Mouse (Mus musculus): ENCODE results near the gene Acat3. TPM values are rescaled to one million over a fixed set of nuclear protein-coding genes. Genes with fewer than 3 reads are reported as not detected.

The Acat3 gene
- total and polyA plus RNA-seq, 3 experiments = 0.77 to 12.7 (median 1.4) TPM

DNA sequence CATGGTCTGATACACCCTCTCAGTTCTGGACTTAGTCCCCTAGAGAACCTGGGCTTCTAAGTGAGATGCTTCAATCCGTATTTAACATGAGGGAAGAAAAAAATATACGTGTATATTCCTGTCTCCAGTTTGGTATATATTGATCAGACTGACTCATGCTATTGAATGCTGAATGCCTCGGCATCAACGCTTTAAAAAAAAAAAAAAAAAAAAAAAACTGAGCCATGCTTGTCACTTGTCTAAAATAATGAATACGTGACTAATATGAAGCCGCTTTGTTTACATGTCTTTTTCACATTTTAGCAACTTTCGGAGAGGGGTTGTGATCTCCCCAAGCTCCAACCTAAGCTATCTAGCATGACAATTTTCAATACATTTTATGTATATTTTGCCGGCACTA lies 30.0 kb downstream of the Acat3 start:
- H3K27ac ChIP-seq (ENCODE audit: insufficient read depth, low read depth) = no peak overlapping the region
- H3K9me3 ChIP-seq (replicated peaks; ENCODE audit: low read length) = no peaks in the 10 kb centered on the region
- no peak overlapping the region for H3K4me3 ChIP-seq (replicated peaks in 1 of 3; ENCODE audit: low read depth in 2 of 3, low read length in 2 of 3, poor library complexity in 1 of 3)
- TF ChIP-seq UBTF (IDR thresholded peaks at IDR 0.05; ENCODE audit: low read depth, low read length) (no peak), RCOR1 (conservative IDR thresholded peaks at IDR 0.05; ENCODE audit: low read depth, low read length) (no peak), MXI1 (IDR thresholded peaks at IDR 0.05; ENCODE audit: low read depth, low read length) (no peak), ZNF384 (IDR thresholded peaks at IDR 0.05; ENCODE audit: low read depth, low read length) (peak; percentile 34; the same call in 1 of the 2 replicates)
- no peak for DNase-seq (ENCODE audit: extremely low read depth)
- no peaks in the 10 kb centered on the region for H3K27me3 ChIP-seq (replicated peaks)
- H3K4me2 ChIP-seq (ENCODE audit: insufficient read depth, low read depth, poor library complexity, severe bottlenecking) = no peak overlapping the region
- peaks cover 0 to 21% of the 10 kb centered on the region in 2 experiments; a peak in 2 of 4 replicates for H3K4me1 ChIP-seq (ENCODE audit: control insufficient read depth in 1 of 2, insufficient read depth in 2 of 2)
- peaks cover 24% of the 10 kb centered on the region for H3K79me2 ChIP-seq (replicated peaks; ENCODE audit: control insufficient read depth, extremely low read depth, insufficient read depth, poor library complexity, severe bottlenecking)
- in situ Hi-C loops (cut with MboI; ENCODE audit: low pct_ligation_motif_present, low pct_unique_long_range_greater_than_20kb, low sequenced_read_pairs) (no loop called here), dilution Hi-C loops (cut with MboI; ENCODE audit: extremely low pct_ligation_motif_present, extremely low pct_unique_long_range_greater_than_20kb, low sequenced_read_pairs) (no loop called here)
- peaks cover 30 to 59% of the 10 kb centered on the region in 2 experiments for H3K36me3 ChIP-seq (replicated peaks in 1 of 2; ENCODE audit: control insufficient read depth in 1 of 2, insufficient read depth in 1 of 2, low read length in 1 of 2)
- H3K9ac ChIP-seq (ENCODE audit: insufficient read depth, low read depth) = no peak overlapping the region

GRCm38 (mm10) chr17:12909361-12910280 lies 30.8 kb downstream of the Acat3 start, which contains the start of gene Pnldc1:
Gene Pnldc1, minus strand, starts transcription at chr17:12910230.
- no peaks in the 10 kb centered on the region for H3K27me3 ChIP-seq (replicated peaks)
- no peak within 1 kb of the TSS for H3K9ac ChIP-seq (ENCODE audit: insufficient read depth, low read depth)
- no peak within 1 kb of the TSS for H3K4me2 ChIP-seq (ENCODE audit: insufficient read depth, low read depth, poor library complexity, severe bottlenecking)
- in situ Hi-C loops (cut with MboI; ENCODE audit: low pct_ligation_motif_present, low pct_unique_long_range_greater_than_20kb, low sequenced_read_pairs) = no loop called here
- peaks cover 0 to 22% of the 10 kb centered on the region in 2 experiments; a peak in 2 of 4 replicates for H3K4me1 ChIP-seq (ENCODE audit: control insufficient read depth in 1 of 2, insufficient read depth in 2 of 2)
- H3K79me2 ChIP-seq (replicated peaks; ENCODE audit: control insufficient read depth, extremely low read depth, insufficient read depth, poor library complexity, severe bottlenecking) = peaks cover 16% of the 10 kb centered on the region
- no peak for TF ChIP-seq CTCF (conservative IDR thresholded peaks at IDR 0.05 in 1 of 2, IDR thresholded peaks at IDR 0.05 in 1 of 2; ENCODE audit: low read depth in 2 of 2, low read length in 2 of 2)
- TF ChIP-seq HCFC1 (IDR thresholded peaks at IDR 0.05; ENCODE audit: low read depth, low read length) = no peak
- no peak for TF ChIP-seq EP300 (IDR thresholded peaks at IDR 0.05; ENCODE audit: low read length)
- TF ChIP-seq NRF1 (IDR thresholded peaks at IDR 0.05; ENCODE audit: low read depth, low read length) = no peak
- TF ChIP-seq TBP (conservative IDR thresholded peaks at IDR 0.05; ENCODE audit: low read depth, low read length) = no peak
- TF ChIP-seq ELF1 (IDR thresholded peaks at IDR 0.05; ENCODE audit: low read depth, low read length) = no peak
- no peak for TF ChIP-seq RCOR1 (conservative IDR thresholded peaks at IDR 0.05; ENCODE audit: low read depth, low read length)
- TF ChIP-seq SMC3 (IDR thresholded peaks at IDR 0.05; ENCODE audit: low read depth, low read length) = no peak
- no peak for TF ChIP-seq NELFE (IDR thresholded peaks at IDR 0.05; ENCODE audit: low read depth, low read length)
- TF ChIP-seq PAX5 (IDR thresholded peaks at IDR 0.05; ENCODE audit: low read length) = no peak
- TF ChIP-seq ZNF384 (IDR thresholded peaks at IDR 0.05; ENCODE audit: low read depth, low read length) = no peak
- TF ChIP-seq USF1 (IDR thresholded peaks at IDR 0.05; ENCODE audit: low read depth, low read length) = no peak
- no peak for TF ChIP-seq POLR2A (IDR thresholded peaks at IDR 0.05; ENCODE audit: low read depth, low read length)
- no peak for TF ChIP-seq MAFK (IDR thresholded peaks at IDR 0.05; ENCODE audit: insufficient replicate concordance, low read length)
- no peak for TF ChIP-seq ETS1 (conservative IDR thresholded peaks at IDR 0.05; ENCODE audit: low read depth, low read length)
- TF ChIP-seq USF2 (conservative IDR thresholded peaks at IDR 0.05; ENCODE audit: low read depth, low read length) = no peak
- H3K36me3 ChIP-seq (replicated peaks in 1 of 2; ENCODE audit: control insufficient read depth in 1 of 2, insufficient read depth in 1 of 2, low read length in 1 of 2) = peaks cover 30 to 67% of the 10 kb centered on the region in 2 experiments
- H3K27ac ChIP-seq (ENCODE audit: insufficient read depth, low read depth) = no peak within 1 kb of the TSS
- no peak within 1 kb of the TSS for H3K4me3 ChIP-seq (replicated peaks in 1 of 3; ENCODE audit: low read depth in 2 of 3, low read length in 2 of 3, poor library complexity in 1 of 3)
- dilution Hi-C loops (cut with MboI; ENCODE audit: extremely low pct_ligation_motif_present, extremely low pct_unique_long_range_greater_than_20kb, low sequenced_read_pairs) = no loop called here
- DNase-seq (ENCODE audit: extremely low read depth) = no peak
- H3K9me3 ChIP-seq (replicated peaks; ENCODE audit: low read length) = no peaks in the 10 kb centered on the region
